Mouse (Mus musculus) heart, embryonic 14.5 days (tissue): ENCODE data around the gene Ccr10. TPM values are rescaled to one million over a fixed set of nuclear protein-coding genes. Genes with fewer than 3 reads are reported as not detected.

Experiments used
- ATAC-seq: fragments of 200-750 bp; cut with Nextera tagmentation; 2 replicates; pipeline ENCODE4 v1.8.0; 2017; ENCODE audit warnings: low read depth, moderate TSS enrichment; ENCODE audit not compliant: insufficient number of reproducible peaks, insufficient read depth, low FRiP score
- H3K27ac ChIP-seq, 2 experiments: fragments of 200-500 bp in 1 of 2; fragments of 300-500 bp in 1 of 2; sonication (generic) in 1 of 2; replicated peaks in 1 of 2; 2 replicates each; pipeline ENCODE4 v1.5.1; 2012 to 2014; ENCODE audit warnings: low read depth in 2 of 2, low read length in 2 of 2, control low read depth in 1 of 2, mild to moderate bottlenecking in 1 of 2, mixed read lengths in 1 of 2; ENCODE audit not compliant: control insufficient read depth in 1 of 2, insufficient read depth in 1 of 2
- H3K27me3 ChIP-seq: fragments of 300-500 bp; sonication (generic); 2 replicates; pipeline ENCODE4 v1.6.1; 2014; ENCODE audit warnings: mild to moderate bottlenecking, low read length, control low read depth; ENCODE audit not compliant: control insufficient read depth, insufficient read depth
- H3K36me3 ChIP-seq: fragments of 300-500 bp; sonication (generic); 2 replicates; pipeline ENCODE4 v1.6.1; 2014; ENCODE audit warnings: mild to moderate bottlenecking, control low read depth, low read length, mixed read lengths; ENCODE audit not compliant: control insufficient read depth, insufficient read depth
- H3K4me1 ChIP-seq, 2 experiments: fragments of 200-500 bp in 1 of 2; fragments of 300-500 bp in 1 of 2; sonication (generic) in 1 of 2; 2 replicates each; pipeline ENCODE4 v1.6.1; 2012 to 2014; ENCODE audit warnings: low read length in 2 of 2, control low read depth in 1 of 2, mixed read lengths in 1 of 2; ENCODE audit not compliant: control insufficient read depth in 2 of 2, insufficient read depth in 2 of 2
- H3K4me2 ChIP-seq: fragments of 300-500 bp; sonication (generic); 2 replicates; pipeline ENCODE4 v1.6.1; 2014; ENCODE audit warnings: mild to moderate bottlenecking, low read length
- H3K4me3 ChIP-seq, 2 experiments: fragments of 200-500 bp in 1 of 2; fragments of 300-500 bp in 1 of 2; sonication (generic) in 1 of 2; 2 replicates each; pipeline ENCODE4 v1.5.1; 2012 to 2014; ENCODE audit warnings: low read length in 2 of 2, mild to moderate bottlenecking in 2 of 2, control low read depth in 1 of 2, low read depth in 1 of 2, moderate library complexity in 1 of 2; ENCODE audit not compliant: control insufficient read depth in 1 of 2, insufficient read depth in 1 of 2
- H3K9ac ChIP-seq: fragments of 300-500 bp; sonication (generic); 2 replicates; pipeline ENCODE4 v1.6.1; 2014; ENCODE audit warnings: mild to moderate bottlenecking, low read length
- H3K9me3 ChIP-seq: fragments of 300-500 bp; sonication (generic); 2 replicates; pipeline ENCODE4 v1.6.1; 2016; ENCODE audit warnings: low read length, control low read depth; ENCODE audit not compliant: control insufficient read depth
- whole genome bisulfite sequencing: fragments of 180-500 bp; shearing (Covaris S2); extraction: QIAGEN DNeasy Blood & Tissue Kit; methylation state at CpG from one replicate; pipeline ENCODE4 v1.1.7; 2014; 5-methylcytosine and 5-hydroxymethylcytosine counted together
- polyA plus RNA-seq: library from polyadenylated mRNA; unstranded; fragments of >200 nt; fragmentation: Nextera tagmentation; extraction: Ambion mirVana; gene quantifications from 2 replicates; pipeline ENCODE4 v1.2.1, GENCODE M21; 2014

Gene Ccr10
- polyA plus RNA-seq, 1 experiment from 2014 or later = not detected

- Histone ChIP-seq H3K27ac (no peak overlapping the region), H3K4me1 (peaks cover 29 to 46% of the 10 kb centered on the region in 2 experiments), H3K4me2 (peak overlapping the region; percentile 98), H3K27me3 (peaks cover 31% of the 10 kb centered on the region), H3K36me3 (peaks cover 39% of the 10 kb centered on the region), H3K9me3 (no peaks in the 10 kb centered on the region), H3K9ac (peak overlapping the region; percentile 82), H3K4me3 (peak overlapping the region; percentile 70 to 82)
- no peak for ATAC-seq
- 20% methylated on average over 17 of the region's 17 CpGs for WGBS
These were observed 5.7 kb downstream of the Ccr10 start for GRCm38 (mm10) chr11:101169301-101170107.

GRCm38 (mm10) chr11:101168301-101168980 is 6.8 kb downstream of the Ccr10 start:
- WGBS = 76% methylated on average over 18 of the region's 18 CpGs
- H3K9ac ChIP-seq = no peak overlapping the region
- no peak for ATAC-seq
- peaks cover 49% of the 10 kb centered on the region for H3K36me3 ChIP-seq
- no peak overlapping the region for H3K4me3 ChIP-seq
- peaks cover 39% of the 10 kb centered on the region for H3K27me3 ChIP-seq
- no peak overlapping the region; the same call in 1 of the 2 replicates for H3K4me2 ChIP-seq
- H3K9me3 ChIP-seq = no peaks in the 10 kb centered on the region
- H3K4me1 ChIP-seq = peaks cover 19 to 37% of the 10 kb centered on the region in 2 experiments
- no peak overlapping the region for H3K27ac ChIP-seq

GRCm38 (mm10) chr11:101167963-101168300 is 7.3 kb downstream of the Ccr10 start:
- H3K36me3 ChIP-seq = peaks cover 54% of the 10 kb centered on the region
- no peaks in the 10 kb centered on the region for H3K9me3 ChIP-seq
- no peak overlapping the region for H3K27ac ChIP-seq
- peaks cover 15 to 32% of the 10 kb centered on the region in 2 experiments for H3K4me1 ChIP-seq
- WGBS = 59% methylated on average over 8 of the region's 8 CpGs
- no peak overlapping the region for H3K4me2 ChIP-seq
- H3K27me3 ChIP-seq = peaks cover 42% of the 10 kb centered on the region
- no peak overlapping the region for H3K9ac ChIP-seq
- no peak overlapping the region for H3K4me3 ChIP-seq
- no peak for ATAC-seq

- Histone ChIP-seq H3K4me3 (no peak overlapping the region), H3K27me3 (peaks cover 42% of the 10 kb centered on the region), H3K4me1 (peaks cover 14 to 27% of the 10 kb centered on the region in 2 experiments), H3K27ac (no peak overlapping the region), H3K4me2 (no peak overlapping the region), H3K9me3 (no peaks in the 10 kb centered on the region), H3K36me3 (peaks cover 60% of the 10 kb centered on the region), H3K9ac (no peak overlapping the region)
- WGBS = 75% methylated on average over 19 of the region's 19 CpGs
- no peak for ATAC-seq
These were observed 7.9 kb downstream of the Ccr10 start for GRCm38 (mm10) chr11:101167211-101167962.

GRCm38 (mm10) chr11:101166357-101166756 is 8.9 kb downstream of the Ccr10 start:
- Histone ChIP-seq H3K4me3 (no peak overlapping the region), H3K36me3 (peaks cover 70% of the 10 kb centered on the region), H3K9me3 (no peaks in the 10 kb centered on the region), H3K4me2 (no peak overlapping the region), H3K27me3 (peaks cover 42% of the 10 kb centered on the region), H3K9ac (no peak overlapping the region), H3K27ac (no peak overlapping the region), H3K4me1 (peaks cover 11 to 21% of the 10 kb centered on the region in 2 experiments)
- no peak for ATAC-seq
- 79% methylated on average over 14 of the region's 14 CpGs for WGBS

- 37% methylated on average over 35 of the region's 35 CpGs for WGBS
- Histone ChIP-seq H3K9ac (no peak overlapping the region), H3K9me3 (no peaks in the 10 kb centered on the region), H3K27ac (no peak overlapping the region), H3K36me3 (peaks cover 72% of the 10 kb centered on the region), H3K27me3 (peaks cover 42% of the 10 kb centered on the region), H3K4me3 (no peak overlapping the region), H3K4me1 (peaks cover 11 to 16% of the 10 kb centered on the region in 2 experiments), H3K4me2 (no peak overlapping the region)
- ATAC-seq = no peak
These were observed 10.3 kb downstream of the Ccr10 start for GRCm38 (mm10) chr11:101164677-101165580.

- Histone ChIP-seq H3K36me3 (peaks cover 72% of the 10 kb centered on the region), H3K9me3 (no peaks in the 10 kb centered on the region), H3K4me2 (peak overlapping the region; percentile 60), H3K4me3 (peak overlapping the region; percentile 26 to 34), H3K27me3 (peaks cover 44% of the 10 kb centered on the region), H3K27ac (no peak overlapping the region), H3K4me1 (peaks cover 8 to 10% of the 10 kb centered on the region in 2 experiments), H3K9ac (peak overlapping the region; percentile 46; the same call in 1 of the 2 replicates)
- ATAC-seq = no peak
- WGBS = 29% methylated on average over 21 of the region's 21 CpGs
These were observed 10.9 kb downstream of the Ccr10 start for GRCm38 (mm10) chr11:101164351-101164665.
